Mouse (Mus musculus): ENCODE measurements around the gene Gm10358.
"Not testable (repeated sequence)": the region's sequence is repeated elsewhere in the genome, so short reads cannot be mapped to it uniquely, and the experiment has no call there.

Gm10358 gene

DNA sequence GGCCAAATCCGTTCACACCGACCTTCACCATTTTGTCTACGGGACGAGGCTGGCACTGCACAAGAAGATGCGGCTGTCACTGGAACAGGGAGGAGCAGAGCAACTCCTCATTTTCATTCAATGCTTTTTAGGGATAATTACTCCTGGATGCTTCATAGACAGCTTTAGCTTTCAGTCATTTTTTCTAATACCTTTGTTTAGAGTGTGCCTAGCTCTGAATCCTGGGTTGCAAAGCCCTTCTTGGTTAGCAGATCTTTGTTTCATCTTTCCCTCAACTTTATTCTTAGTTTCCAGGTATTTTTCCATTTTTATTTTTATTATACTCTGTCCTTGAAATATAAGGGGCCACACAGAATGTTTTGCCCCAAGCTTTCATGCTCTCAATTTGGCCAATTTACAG, at the start of gene Gm10358:
TSS of gene Gm10358 (minus strand) at position 101 of the 400 bp plus-strand sequence.
- DNase-seq: no peak

DNA sequence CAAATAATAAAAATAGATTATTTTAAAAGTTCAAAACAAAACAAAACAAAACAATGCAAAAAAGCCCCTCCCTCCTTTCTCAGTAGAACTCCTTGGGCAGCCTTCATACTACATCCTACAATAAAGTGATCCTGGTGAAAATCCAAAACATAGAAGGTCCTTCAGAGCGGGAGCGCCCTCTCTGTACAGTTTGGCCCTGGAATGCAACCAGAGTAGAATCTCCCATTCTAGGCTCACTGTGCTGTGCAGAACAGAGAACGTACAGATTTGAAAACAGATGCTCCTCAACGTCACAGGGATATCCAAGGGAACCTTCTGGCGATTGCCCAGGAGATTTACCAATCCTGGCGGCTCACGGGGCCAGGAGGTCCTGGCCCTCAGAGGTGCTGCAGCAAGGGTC, 42.0 kb upstream of the Gm10358 start, which contains the start of gene Iqcm:
TSS of gene Iqcm (plus strand) at position 301 of the 400 bp plus-strand sequence.
- no peak for DNase-seq

DNA sequence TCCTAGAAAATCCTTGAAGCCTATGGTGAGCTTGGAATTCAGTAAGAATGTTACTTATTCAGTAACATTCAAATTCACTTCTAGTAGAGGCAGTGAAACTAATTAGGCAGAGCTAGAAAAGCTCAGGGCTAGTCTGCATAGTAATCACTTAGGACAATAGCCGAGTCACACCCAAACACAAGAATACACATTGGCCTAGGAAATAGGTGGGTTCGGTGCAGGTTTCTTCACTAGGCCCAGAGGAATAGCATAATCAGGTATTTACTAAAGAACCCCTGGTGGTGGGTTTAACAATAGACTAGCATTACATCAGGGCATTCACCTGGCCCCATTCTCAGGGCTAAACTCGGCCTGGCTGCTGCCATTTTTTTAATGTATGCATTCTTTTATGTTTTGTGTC, 9.3 kb upstream of the Gm10358 start:
- not testable (repeated sequence) for DNase-seq

DNA sequence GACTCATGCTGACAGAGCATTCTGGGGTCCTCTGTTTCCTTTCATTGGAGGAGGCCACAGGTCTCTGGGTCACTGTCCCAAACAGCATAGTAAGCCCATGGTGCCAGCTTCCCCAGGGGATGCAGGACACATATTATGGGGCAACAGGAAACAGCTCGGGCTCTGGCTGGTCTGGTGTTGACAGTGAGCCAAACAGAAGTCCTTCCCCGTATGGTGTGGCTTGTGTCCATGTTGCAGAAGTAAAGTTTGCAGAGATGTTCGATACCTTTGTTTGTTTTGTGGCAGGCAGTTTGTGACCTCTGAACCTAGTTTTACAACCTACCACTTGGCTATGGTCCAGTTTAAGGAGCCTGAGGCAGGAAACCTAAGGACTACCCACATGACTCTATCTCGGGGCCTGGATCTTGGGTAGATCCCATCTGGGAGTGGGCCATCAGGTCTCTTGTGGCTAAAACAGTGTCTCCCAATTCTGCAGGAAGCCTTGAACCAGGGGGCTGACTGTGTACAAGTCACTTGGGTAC, 21.6 kb downstream of the Gm10358 start:
- no peak for DNase-seq

DNA sequence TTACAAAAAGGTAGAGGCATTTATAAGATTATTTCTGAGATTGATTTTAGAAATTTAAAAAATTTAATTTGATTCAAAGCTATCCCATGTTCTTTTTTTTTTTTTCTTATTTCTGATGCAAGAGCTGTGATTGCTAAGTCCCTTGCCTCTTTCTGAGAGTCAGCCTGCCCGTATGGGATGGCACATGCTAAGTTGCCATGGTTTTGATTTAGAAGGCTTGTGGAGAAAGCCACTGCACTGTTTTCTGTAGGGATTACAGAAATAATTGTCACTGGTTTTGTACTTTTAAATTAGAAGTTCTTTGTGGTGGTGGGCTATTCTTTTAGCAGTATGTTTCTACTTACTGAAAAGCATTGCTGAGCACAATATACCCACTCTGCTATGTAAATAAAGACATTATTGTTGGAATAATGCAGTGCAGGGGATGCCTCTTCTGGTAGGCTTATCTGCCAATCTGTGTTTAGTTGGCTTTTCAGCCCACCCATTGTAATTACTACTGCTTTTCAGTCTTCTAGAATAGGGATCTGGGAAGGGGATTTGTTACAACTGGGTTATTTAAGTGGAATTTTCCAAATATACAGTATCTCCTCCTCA, 30.8 kb downstream of the Gm10358 start:
- no peak for DNase-seq

DNA sequence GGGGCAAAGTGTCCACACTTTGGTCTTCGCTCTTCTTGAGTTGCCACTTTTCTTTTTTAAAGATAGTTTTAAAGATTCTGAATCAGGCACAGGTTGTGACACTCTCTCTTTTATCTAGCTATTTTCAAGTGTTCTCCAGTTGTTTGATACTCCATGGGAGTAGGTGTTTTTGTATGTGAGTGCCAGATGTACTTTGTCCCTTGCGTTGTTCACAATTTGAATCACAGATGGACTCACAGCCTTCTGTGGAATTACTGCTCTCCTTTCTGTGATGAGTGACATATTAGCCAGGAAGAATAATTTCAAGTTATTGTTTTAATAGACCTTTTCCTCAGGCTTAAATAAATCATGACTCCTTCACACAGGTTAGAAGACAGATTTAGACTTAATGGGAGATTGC, 34.4 kb downstream of the Gm10358 start:
- no peak for DNase-seq
